Mouse (Mus musculus) MEL (cell line): ENCODE results near the gene Pom121l2. TPM values are rescaled to one million over a fixed set of nuclear protein-coding genes. Genes with fewer than 3 reads are reported as not detected.
A peak's percentile ranks its signal among the peaks of the same experiment; 100 is the strongest.

Source experiments
- DNase-seq: peaks from one replicate; pipeline ENCODE4 v3.0.0; 2011; ENCODE audit warnings: low read depth, low spot score
- H3K27ac ChIP-seq: 2 replicates; pipeline ENCODE4 v1.5.1; 2012; ENCODE audit warnings: low read depth, mild to moderate bottlenecking, control low read depth, low read length, moderate library complexity; ENCODE audit not compliant: control insufficient read depth
- H3K27me3 ChIP-seq, 2 experiments: fragments of 150-350 bp in 1 of 2; sonication (generic) in 1 of 2; 2 replicates each; pipeline ENCODE4 v1.6.1; 2012; ENCODE audit warnings: low read length in 2 of 2, mild to moderate bottlenecking in 2 of 2, improper control_type of control experiment in 1 of 2, moderate library complexity in 1 of 2; ENCODE audit not compliant: insufficient read depth in 2 of 2, control insufficient read depth in 1 of 2
- H3K36me3 ChIP-seq, 2 experiments: 2 replicates each; pipeline ENCODE4 v1.6.1; 2012 to 2014; ENCODE audit warnings: low read length in 2 of 2, improper control_type of control experiment in 1 of 2, inconsistent platforms in 1 of 2, mild to moderate bottlenecking in 1 of 2; ENCODE audit not compliant: insufficient read depth in 2 of 2, control insufficient read depth in 1 of 2
- H3K4me1 ChIP-seq, 2 experiments: fragments of 150-350 bp in 1 of 2; sonication (generic) in 1 of 2; 2 replicates each; pipeline ENCODE4 v1.6.1; 2012; ENCODE audit warnings: low read length in 2 of 2, improper control_type of control experiment in 1 of 2, mild to moderate bottlenecking in 1 of 2; ENCODE audit not compliant: insufficient read depth in 2 of 2, control insufficient read depth in 1 of 2
- H3K4me3 ChIP-seq, 2 experiments: fragments of 150-350 bp in 1 of 2; sonication (generic) in 1 of 2; 2 replicates each; pipeline ENCODE4 v1.5.1; 2012; ENCODE audit warnings: low read depth in 2 of 2, low read length in 2 of 2, mild to moderate bottlenecking in 2 of 2, moderate library complexity in 2 of 2, control low read depth in 1 of 2, improper control_type of control experiment in 1 of 2; ENCODE audit not compliant: control insufficient read depth in 1 of 2, insufficient read depth in 1 of 2
- H3K79me2 ChIP-seq: 2 replicates; pipeline ENCODE4 v1.6.1; 2012; ENCODE audit warnings: mild to moderate bottlenecking, low read length, moderate library complexity; ENCODE audit not compliant: control insufficient read depth, poor library complexity, insufficient read depth
- H3K9ac ChIP-seq: 2 replicates; pipeline ENCODE4 v1.6.1; 2012; ENCODE audit warnings: low read depth, mild to moderate bottlenecking, control low read depth, low read length, moderate library complexity; ENCODE audit not compliant: control insufficient read depth, poor library complexity, severe bottlenecking
- H3K9me3 ChIP-seq: fragments of 150-350 bp; sonication (generic); replicated peaks from 2 replicates; pipeline ENCODE4 v1.6.1; 2012; ENCODE audit warnings: mild to moderate bottlenecking, low read length, improper control_type of control experiment, moderate library complexity; ENCODE audit not compliant: insufficient read depth
- CHD1 ChIP-seq: IDR thresholded peaks from 2 replicates; pipeline ENCODE4 v1.6.1; 2012; ENCODE audit warnings: low read depth, mild to moderate bottlenecking, inconsistent platforms, low read length, improper control_type of control experiment
- CTCF ChIP-seq, 3 experiments: IDR thresholded peaks in 2 of 3; conservative IDR thresholded peaks in 1 of 3; 2 replicates each; pipeline ENCODE4 v1.5.1; 2011 to 2012; ENCODE audit warnings: low read length in 3 of 3, low read depth in 2 of 3, mild to moderate bottlenecking in 2 of 3, improper control_type of control experiment in 1 of 3, inconsistent platforms in 1 of 3, mixed read lengths in 1 of 3, moderate library complexity in 1 of 3; ENCODE audit not compliant: control insufficient read depth in 1 of 3, insufficient read depth in 1 of 3, poor library complexity in 1 of 3, severe bottlenecking in 1 of 3
- ELF1 ChIP-seq: IDR thresholded peaks from 2 replicates; pipeline ENCODE4 v1.6.1; 2014; ENCODE audit warnings: low read depth, mild to moderate bottlenecking, inconsistent platforms, low read length, improper control_type of control experiment, moderate library complexity
- EP300 ChIP-seq, 2 experiments: IDR thresholded peaks; 2 replicates each; pipeline ENCODE4 v1.6.1; 2011; ENCODE audit warnings: improper control_type of control experiment in 2 of 2, low read length in 2 of 2, low read depth in 1 of 2, mild to moderate bottlenecking in 1 of 2
- GATA1 ChIP-seq: IDR thresholded peaks from 2 replicates; pipeline ENCODE4 v1.6.1; 2011; ENCODE audit warnings: low read depth, low read length, improper control_type of control experiment
- KAT2A ChIP-seq: conservative IDR thresholded peaks from 2 replicates; pipeline ENCODE4 v1.6.1; 2012; ENCODE audit warnings: low read depth, low read length, improper control_type of control experiment, inconsistent platforms
- MAZ ChIP-seq: IDR thresholded peaks from 2 replicates; pipeline ENCODE4 v1.6.1; 2012; ENCODE audit warnings: low read depth, mild to moderate bottlenecking, inconsistent platforms, low read length, improper control_type of control experiment
- NELFE ChIP-seq: IDR thresholded peaks from 2 replicates; pipeline ENCODE4 v1.6.1; 2011; ENCODE audit warnings: low read depth, low read length, improper control_type of control experiment
- POLR2AphosphoS2 ChIP-seq: IDR thresholded peaks from 2 replicates; pipeline ENCODE4 v1.6.1; 2011; ENCODE audit warnings: low read length, improper control_type of control experiment
- RAD21 ChIP-seq: IDR thresholded peaks from 2 replicates; pipeline ENCODE4 v1.6.1; 2011; ENCODE audit warnings: mild to moderate bottlenecking, low read depth, low read length, improper control_type of control experiment
- SIN3A ChIP-seq: IDR thresholded peaks from 2 replicates; pipeline ENCODE4 v1.6.1; 2012; ENCODE audit warnings: low read length, improper control_type of control experiment, inconsistent platforms
- TBP ChIP-seq: IDR thresholded peaks from 2 replicates; pipeline ENCODE4 v1.8.0; 2011; ENCODE audit warnings: low read depth, low read length, improper control_type of control experiment
- ZC3H11A ChIP-seq: IDR thresholded peaks from 2 replicates; pipeline ENCODE4 v1.6.1; 2012; ENCODE audit warnings: low read depth, mild to moderate bottlenecking, inconsistent platforms, low read length, improper control_type of control experiment
- ZNF384 ChIP-seq: IDR thresholded peaks from 2 replicates; pipeline ENCODE4 v1.6.1; 2012; ENCODE audit warnings: low read depth, mild to moderate bottlenecking, inconsistent platforms, low read length, improper control_type of control experiment
- polyA plus RNA-seq, 2 experiments: library from polyadenylated mRNA; stranded (reverse) in 1 of 2; unstranded in 1 of 2; fragments of >175 nt in 1 of 2; fragments of >200 nt in 1 of 2; gene quantifications; 2 replicates each; pipeline versions ENCODE4 v1.2.1 to v1.2.4; 2012; ENCODE audit warnings: low replicate concordance in 2 of 2, low read depth in 1 of 2; ENCODE audit not compliant: insufficient read length in 2 of 2, insufficient read depth in 1 of 2, missing spikeins in 1 of 2
- total RNA-seq: library from RNA; depleted of rRNA; stranded (reverse); fragments of 300-350 nt; gene quantifications from 2 replicates; pipeline ENCODE4 v1.2.3, GENCODE M21; 2012

The Pom121l2 gene
- total and polyA plus RNA-seq, 3 experiments, result not detected

DNA sequence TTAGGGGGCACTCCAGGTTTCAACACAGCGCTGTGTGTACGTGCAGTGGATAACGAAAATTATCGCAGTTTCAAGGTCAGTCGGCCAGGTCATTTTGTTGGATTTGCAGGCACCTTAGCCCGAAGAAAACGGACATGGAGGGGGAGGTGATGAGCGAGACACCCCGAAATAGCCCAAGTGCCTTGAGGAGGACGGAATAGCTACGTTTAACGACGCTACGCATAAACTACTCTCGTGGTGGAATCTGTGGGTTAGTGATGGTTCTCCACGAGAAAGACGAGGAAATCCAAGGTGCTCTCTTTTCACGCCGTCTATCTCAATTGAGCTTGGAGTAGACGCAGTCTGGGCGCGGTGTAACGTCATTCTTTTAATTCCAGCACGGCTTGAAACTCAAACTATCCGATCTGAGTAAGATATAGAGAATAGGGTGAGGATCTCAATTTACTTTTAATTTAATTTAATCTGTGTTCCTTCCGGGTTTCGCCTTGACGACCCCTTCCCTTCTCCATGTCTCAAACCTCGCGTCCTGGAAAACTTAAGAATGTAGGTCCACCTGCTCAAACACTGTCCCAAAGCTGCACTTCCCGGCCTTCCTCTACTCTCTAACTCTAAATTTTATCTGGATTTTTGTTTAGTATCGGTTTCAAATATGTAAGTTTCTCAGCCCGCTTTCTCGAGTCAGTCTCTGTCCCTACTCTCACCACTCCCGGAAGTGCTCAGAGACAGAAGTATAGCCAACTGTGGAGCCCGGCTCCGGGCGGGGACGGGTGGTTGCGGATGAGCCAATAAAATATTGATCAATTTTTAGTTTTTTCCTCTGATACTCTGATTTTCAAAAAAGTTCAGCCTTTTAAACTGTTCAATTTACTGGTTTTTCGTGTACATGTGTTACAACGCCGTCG is 39.2 kb downstream of the Pom121l2 start:
- Histone ChIP-seq H3K27me3 (no peaks in the 10 kb centered on the region), H3K79me2 (no peaks in the 10 kb centered on the region; the same call in 1 of the 2 replicates), H3K36me3 (peaks cover 0 to 6% of the 10 kb centered on the region in 2 experiments; a peak in 2 of 4 replicates), H3K9me3 (no peaks in the 10 kb centered on the region), H3K9ac (peak overlapping the region; percentile 65), H3K27ac (peak overlapping the region; percentile 12; the same call in 1 of the 2 replicates), H3K4me1 (peaks cover 0 to 3% of the 10 kb centered on the region in 2 experiments; a peak in 1 of 4 replicates), H3K4me3 (peak overlapping the region; percentile 49 to 68)
- TF ChIP-seq CTCF (IDR thresholded peaks at IDR 0.05 in 2 of 3, conservative IDR thresholded peaks at IDR 0.05 in 1 of 3; ENCODE audit: control insufficient read depth in 1 of 3, insufficient read depth in 1 of 3, low read depth in 2 of 3, low read length in 3 of 3, poor library complexity in 1 of 3, severe bottlenecking in 1 of 3) (no peak), ZC3H11A (no peak), ELF1 (no peak), RAD21 (no peak), POLR2AphosphoS2 (no peak), EP300 (IDR thresholded peaks at IDR 0.05; ENCODE audit: low read depth in 1 of 2, low read length in 2 of 2) (no peak), CHD1 (no peak), NELFE (no peak), MAZ (no peak), KAT2A (no peak), ZNF384 (no peak), SIN3A (no peak)
- peak; percentile 71 for DNase-seq

DNA sequence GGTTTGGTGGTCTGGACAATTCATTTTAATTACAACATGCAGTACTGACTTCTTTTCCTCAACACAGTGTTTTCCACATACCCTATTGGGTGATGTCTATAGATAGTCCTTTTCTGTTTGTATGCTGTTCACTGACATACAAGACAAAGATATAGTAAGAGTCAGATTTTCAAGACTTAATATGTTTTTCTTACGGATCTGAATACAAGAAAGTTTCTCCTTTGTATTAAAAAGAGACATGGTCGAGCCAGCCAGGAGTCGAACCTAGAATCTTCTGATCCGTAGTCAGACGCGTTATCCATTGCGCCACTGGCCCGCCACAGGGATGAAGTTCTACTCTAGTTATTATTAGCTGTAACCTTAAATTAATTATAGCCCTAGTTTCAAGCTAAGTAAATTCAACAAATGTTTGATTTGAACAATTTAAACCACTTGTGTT is 39.9 kb downstream of the Pom121l2 start:
- Histone ChIP-seq H3K27me3 (no peaks in the 10 kb centered on the region), H3K79me2 (no peaks in the 10 kb centered on the region; the same call in 1 of the 2 replicates), H3K36me3 (peaks cover 0 to 6% of the 10 kb centered on the region in 2 experiments; a peak in 2 of 4 replicates), H3K27ac (peak overlapping the region; percentile 24; the same call in 1 of the 2 replicates), H3K9ac (peak overlapping the region; percentile 72), H3K4me3 (peak overlapping the region; percentile 60 to 80), H3K9me3 (no peaks in the 10 kb centered on the region), H3K4me1 (peaks cover 0 to 3% of the 10 kb centered on the region in 2 experiments; a peak in 1 of 4 replicates)
- TF ChIP-seq GATA1 (peak; percentile 23; the same call in 1 of the 2 replicates), CHD1 (no peak), TBP (peak; percentile 100)
- DNase-seq, result peak; percentile 77
